ENCODE assay signal across 9 mouse cellular contexts in genomic region chr3:145703411-145703924, GRCm38 (mm10). TPM values are rescaled to one million over a fixed set of nuclear protein-coding genes. Genes with fewer than 3 reads are reported as not detected.
DNase-seq lines count a peak whose midpoint lies in the region; ATAC-seq lines count a peak whose summit lies in the region.
"Had no signal": no experiment of that assay in that cellular context is flagged by ENCODE, and none has a peak within 500 bp of the region (broad histone marks: within the 10 kb centered on the region; RNA-seq: fewer than 3 reads in every experiment).

No protein-coding gene starts in this region.

- no peak overlapping the region for H3K4me2 ChIP-seq in forebrain, embryonic 11.5 days (ENCODE audit: low read depth, low read length, severe bottlenecking)
- no peak overlapping the region for H3K4me2 ChIP-seq in neural tube, embryonic 14.5 days (ENCODE audit: low read depth, low read length)

- H3K36me3 ChIP-seq in forebrain, embryonic 11.5 days (ENCODE audit: control insufficient read depth, insufficient read depth, low read length), result no peaks in the 10 kb centered on the region
- no peaks in the 10 kb centered on the region for H3K36me3 ChIP-seq in neural tube, embryonic 14.5 days (ENCODE audit: control insufficient read depth, insufficient read depth, low read length)

- 8% methylated on average over 11 of the region's 11 CpGs for WGBS in forebrain, embryonic 11.5 days
- WGBS in neural tube, embryonic 14.5 days, result 13% methylated on average over 11 of the region's 11 CpGs

- H3K27ac ChIP-seq in forebrain, embryonic 11.5 days (ENCODE audit: low read depth, low read length), result 0 out of 2 replicates have a peak overlapping the region, but pooled peaks have one; percentile 28
- H3K27ac ChIP-seq in neural tube, embryonic 14.5 days (ENCODE audit: low read depth, low read length), result 0 out of 2 replicates have a peak overlapping the region, but pooled peaks have one; percentile 8

- peak; percentile 9 for DNase-seq in lung, postnatal 10 days
- no peak for DNase-seq in lung, postnatal 36 days
- DNase-seq in forebrain, embryonic 11.5 days (ENCODE audit: low spot score), result peak; percentile 68
- peak; percentile 9 for DNase-seq in kidney, adult 9 months
- no peak for DNase-seq in adrenal gland, postnatal 36 days
- no peak for DNase-seq in adrenal gland, adult 8-10 months

- no peaks in the 10 kb centered on the region for H3K9me3 ChIP-seq in forebrain, embryonic 11.5 days (ENCODE audit: control insufficient read depth, low read length)
- no peaks in the 10 kb centered on the region for H3K9me3 ChIP-seq in neural tube, embryonic 14.5 days (ENCODE audit: control insufficient read depth, low read length)

- H3K27me3 ChIP-seq in forebrain, embryonic 11.5 days (ENCODE audit: control insufficient read depth, insufficient read depth, low read length), result no peaks in the 10 kb centered on the region
- H3K27me3 ChIP-seq in neural tube, embryonic 14.5 days (ENCODE audit: control insufficient read depth, insufficient read depth, low read length), result no peaks in the 10 kb centered on the region

- peaks cover 3% of the 10 kb centered on the region; the same call in 1 of the 2 replicates for H3K4me1 ChIP-seq in forebrain, embryonic 11.5 days (replicated peaks; ENCODE audit: control insufficient read depth, insufficient read depth, low read length)
- no peaks in the 10 kb centered on the region; the same call in 1 of the 2 replicates for H3K4me1 ChIP-seq in neural tube, embryonic 14.5 days (ENCODE audit: control insufficient read depth, insufficient read depth, low read length)

- ATAC-seq in forebrain, embryonic 11.5 days (replicated peaks; ENCODE audit: low FRiP score), result peak; percentile 57
- peak; percentile 62; the same call in 1 of the 2 replicates for ATAC-seq in neural tube, embryonic 14.5 days (ENCODE audit: low read depth)
- no peak for ATAC-seq in CD4-positive, CD25-positive, alpha-beta regulatory T cell, adult 4 months

- H3K9ac ChIP-seq in forebrain, embryonic 11.5 days (ENCODE audit: low read length), result no peak overlapping the region
- no peak overlapping the region for H3K9ac ChIP-seq in neural tube, embryonic 14.5 days (replicated peaks; ENCODE audit: low read depth, low read length)

- no peak overlapping the region for H3K4me3 ChIP-seq in forebrain, embryonic 11.5 days (ENCODE audit: low read depth, low read length)
- H3K4me3 ChIP-seq in neural tube, embryonic 14.5 days (ENCODE audit: low read depth, low read length), result no peak overlapping the region

RNA-seq across cellular contexts. Expression of gene Ccn1, which starts 53.7 kb away (rescaled TPM):
- 36.7 and 39.2 TPM in 2 replicates for polyA plus RNA-seq in forebrain, embryonic 11.5 days (2014; fragmentation: Nextera tagmentation; extraction: Ambion mirVana)
- 1.9 and 4.5 TPM in 2 replicates for polyA plus RNA-seq in neural tube, embryonic 14.5 days (2014; fragmentation: Nextera tagmentation; extraction: Ambion mirVana)
- total RNA-seq in adrenal gland, postnatal 36 days (2021), result 10 to 100 TPM; 19.4 to 25.8 TPM
- polyA plus RNA-seq in CD4-positive, CD25-positive, alpha-beta regulatory T cell, adult 4 months (2017; shearing (Covaris generic)), result not detected
- 10 to 100 TPM in 2 of 4 experiments, 1 to 10 TPM in 2; 7.9 to 16.9 (median 11.3) TPM for total RNA-seq in adrenal gland, adult 8-10 months (2022)
- total RNA-seq: megakaryocyte progenitor cell, adult 5-6 weeks had no signal

RNA-seq across cellular contexts. Expression of gene Ddah1, which starts 55.0 kb away (rescaled TPM):
- 71.2 and 84.3 TPM in 2 replicates for polyA plus RNA-seq in forebrain, embryonic 11.5 days (2014; fragmentation: Nextera tagmentation; extraction: Ambion mirVana)
- 97.1 and 98.8 TPM in 2 replicates for polyA plus RNA-seq in neural tube, embryonic 14.5 days (2014; fragmentation: Nextera tagmentation; extraction: Ambion mirVana)
- 1 to 10 TPM; 2.4 TPM for total RNA-seq in adrenal gland, postnatal 36 days (2021)
- under 1 TPM in 1 of 2 experiments, not detected in 1; 0.13 TPM for polyA plus RNA-seq in CD4-positive, CD25-positive, alpha-beta regulatory T cell, adult 4 months (2017; shearing (Covaris generic))
- total RNA-seq in adrenal gland, adult 8-10 months (2022), result 1 to 10 TPM; 3.1 to 4.1 (median 3.3) TPM
- total RNA-seq: megakaryocyte progenitor cell, adult 5-6 weeks had no signal

Comparison
In these comparisons a context has a peak if more than half of its experiments do, and no peak if none do; other contexts are left out.
1. DNase-seq: peak in lung, postnatal 10 days (single experiment), forebrain, embryonic 11.5 days (single experiment) and kidney, adult 9 months (single experiment); none in lung, postnatal 36 days (single experiment), adrenal gland, postnatal 36 days (0 of 2) and adrenal gland, adult 8-10 months (single experiment).
2. RNA of gene Ddah1, which starts 55.0 kb away (polyA plus RNA-seq): 97.1 to 98.8 TPM in neural tube, embryonic 14.5 days and 71.2 to 84.3 TPM in forebrain, embryonic 11.5 days; 0.13 TPM in CD4-positive, CD25-positive, alpha-beta regulatory T cell, adult 4 months; every median in the first group is over 10 times any median in the second.